Mouse (Mus musculus): ENCODE results near the gene Ccr7. TPM values are rescaled to one million over a fixed set of nuclear protein-coding genes. Genes with fewer than 3 reads are reported as not detected.

Gene Ccr7
- total and polyA plus RNA-seq, 3 experiments, result 0.04 to 0.06 TPM; not detected in 1

DNA sequence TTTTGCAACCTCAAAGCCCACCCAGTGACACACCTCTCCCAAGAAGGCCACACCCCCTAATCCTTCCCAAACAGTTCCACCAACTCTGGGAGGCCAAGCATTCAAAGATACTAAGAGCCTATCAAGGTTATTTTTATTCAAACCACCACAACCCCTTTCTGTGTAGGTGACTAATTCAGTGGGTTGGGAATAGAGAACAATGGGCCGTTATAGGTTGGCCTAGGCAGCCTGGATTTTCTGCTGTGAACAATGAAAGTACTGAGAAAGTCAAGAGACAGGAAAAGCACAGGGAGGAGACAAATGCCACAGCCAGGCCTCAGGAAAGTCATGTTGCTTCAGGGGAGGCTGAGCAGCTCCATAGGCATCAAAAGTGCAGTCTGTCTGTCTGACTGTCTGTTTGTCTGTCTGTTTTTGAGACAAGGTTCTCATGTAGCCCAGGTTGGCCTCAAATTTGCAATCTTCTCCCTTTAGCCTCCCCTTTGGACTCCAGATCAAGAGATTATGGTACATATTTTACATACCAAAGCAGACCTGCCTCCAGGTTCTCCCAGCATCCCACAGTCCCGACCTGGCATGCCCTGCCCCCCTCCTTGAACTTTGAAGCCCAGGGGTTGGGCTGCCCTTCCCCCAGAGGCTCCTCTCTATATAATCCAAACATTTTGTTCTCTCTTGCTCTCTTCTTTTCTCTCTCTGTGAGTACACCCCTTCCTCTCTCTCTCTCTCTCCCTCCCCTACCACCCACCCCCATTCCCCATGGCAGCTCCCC, 59.8 kb downstream of the Ccr7 start:
- TF ChIP-seq CHD1 (IDR thresholded peaks at IDR 0.05; ENCODE audit: low read depth, low read length) (no peak), SIN3A (IDR thresholded peaks at IDR 0.05; ENCODE audit: low read length) (no peak), ZMIZ1 (IDR thresholded peaks at IDR 0.05; ENCODE audit: low read depth, low read length) (no peak), POLR2AphosphoS5 (IDR thresholded peaks at IDR 0.05; ENCODE audit: borderline replicate concordance, low read depth, low read length) (no peak), MYB (IDR thresholded peaks at IDR 0.05; ENCODE audit: low read depth, low read length) (no peak), MAX (IDR thresholded peaks at IDR 0.05; ENCODE audit: low read length) (no peak), ELF1 (IDR thresholded peaks at IDR 0.05; ENCODE audit: low read depth, low read length) (no peak), TCF12 (IDR thresholded peaks at IDR 0.05; ENCODE audit: low read depth, low read length) (no peak), ZNF384 (IDR thresholded peaks at IDR 0.05; ENCODE audit: low read depth, low read length) (no peak), UBTF (IDR thresholded peaks at IDR 0.05; ENCODE audit: borderline replicate concordance, insufficient read depth, low read depth, low read length) (no peak), RAD21 (IDR thresholded peaks at IDR 0.05; ENCODE audit: low read depth, low read length) (no peak), BHLHE40 (IDR thresholded peaks at IDR 0.05; ENCODE audit: borderline replicate concordance, low read depth, low read length) (no peak), SMC3 (IDR thresholded peaks at IDR 0.05; ENCODE audit: low read depth, low read length) (no peak), E2F4 (IDR thresholded peaks at IDR 0.05; ENCODE audit: borderline replicate concordance, low read depth, low read length) (no peak), TAL1 (IDR thresholded peaks at IDR 0.05; ENCODE audit: low read length) (no peak), MYC (IDR thresholded peaks at IDR 0.05; ENCODE audit: low read depth, low read length) (no peak), EP300 (IDR thresholded peaks at IDR 0.05; ENCODE audit: low read depth in 1 of 2, low read length in 2 of 2) (no peak)
- no peaks in the 10 kb centered on the region for H3K27me3 ChIP-seq (ENCODE audit: control insufficient read depth in 1 of 2, insufficient read depth in 2 of 2, low read length in 2 of 2)
- H3K27ac ChIP-seq (ENCODE audit: control insufficient read depth, low read depth, low read length), result no peak overlapping the region
- peaks cover 0 to 12% of the 10 kb centered on the region in 2 experiments; a peak in 2 of 4 replicates for H3K36me3 ChIP-seq (ENCODE audit: control insufficient read depth in 1 of 2, insufficient read depth in 2 of 2, low read length in 2 of 2)
- no peak overlapping the region for H3K9ac ChIP-seq (ENCODE audit: control insufficient read depth, low read depth, low read length, poor library complexity, severe bottlenecking)
- H3K9me3 ChIP-seq (replicated peaks; ENCODE audit: insufficient read depth, low read length), result no peaks in the 10 kb centered on the region
- H3K4me3 ChIP-seq (ENCODE audit: control insufficient read depth in 1 of 2, insufficient read depth in 1 of 2, low read depth in 2 of 2, low read length in 2 of 2), result no peak overlapping the region
- DNase-seq (ENCODE audit: low read depth, low spot score), result no peak
- peaks cover 5 to 31% of the 10 kb centered on the region in 2 experiments for H3K4me1 ChIP-seq (ENCODE audit: control insufficient read depth in 1 of 2, insufficient read depth in 2 of 2, low read length in 2 of 2)
- no peaks in the 10 kb centered on the region for H3K79me2 ChIP-seq (ENCODE audit: control insufficient read depth, insufficient read depth, low read length, poor library complexity)

Other genes starting within 250 kb of the Ccr7 start
- 83.4 and 104 TPM in 2 replicates for gene Cdc6, start 247.3 kb downstream of the Ccr7 start, total RNA-seq (2012; rRNA removed)
- gene Cdc6, start 247.3 kb downstream of the Ccr7 start, polyA plus RNA-seq (2012; ENCODE audit: insufficient read depth in 1 of 2, insufficient read length in 2 of 2, low read depth in 1 of 2, low replicate concordance in 2 of 2, missing spikeins in 1 of 2), result 10 to 100 TPM; 56.9 to 69.4 TPM
- gene Rara, start 227.3 kb downstream of the Ccr7 start, total RNA-seq (2012; rRNA removed), result 9.8 and 12.1 TPM in 2 replicates
- 10 to 100 TPM in 1 of 2 experiments, not detected in 1; 13.7 TPM for gene Rara, start 227.3 kb downstream of the Ccr7 start, polyA plus RNA-seq (2012; ENCODE audit: insufficient read depth in 1 of 2, insufficient read length in 2 of 2, low read depth in 1 of 2, low replicate concordance in 2 of 2, missing spikeins in 1 of 2)
- gene Gjd3, start 172.1 kb downstream of the Ccr7 start, total RNA-seq (2012; rRNA removed), result not detected in 2 replicates
- gene Gjd3, start 172.1 kb downstream of the Ccr7 start, polyA plus RNA-seq (2012; ENCODE audit: insufficient read depth in 1 of 2, insufficient read length in 2 of 2, low read depth in 1 of 2, low replicate concordance in 2 of 2, missing spikeins in 1 of 2), result not detected
- 443 and 477 TPM in 2 replicates for gene Top2a, start 130.9 kb downstream of the Ccr7 start, total RNA-seq (2012; rRNA removed)
- gene Top2a, start 130.9 kb downstream of the Ccr7 start, polyA plus RNA-seq (2012; ENCODE audit: insufficient read depth in 1 of 2, insufficient read length in 2 of 2, low read depth in 1 of 2, low replicate concordance in 2 of 2, missing spikeins in 1 of 2), result 100 to 1,000 TPM; 395 to 643 TPM
- 89.8 and 94.4 TPM in 2 replicates for gene Igfbp4, start 113.8 kb downstream of the Ccr7 start, total RNA-seq (2012; rRNA removed)
- gene Igfbp4, start 113.8 kb downstream of the Ccr7 start, polyA plus RNA-seq (2012; ENCODE audit: insufficient read depth in 1 of 2, insufficient read length in 2 of 2, low read depth in 1 of 2, low replicate concordance in 2 of 2, missing spikeins in 1 of 2), result 100 to 1,000 TPM in 1 of 2 experiments, not detected in 1; 221 TPM
- not detected in 2 replicates for gene Tns4, start 65.8 kb downstream of the Ccr7 start, total RNA-seq (2012; rRNA removed)
- under 1 TPM in 1 of 2 experiments, not detected in 1; 0.03 TPM for gene Tns4, start 65.8 kb downstream of the Ccr7 start, polyA plus RNA-seq (2012; ENCODE audit: insufficient read depth in 1 of 2, insufficient read length in 2 of 2, low read depth in 1 of 2, low replicate concordance in 2 of 2, missing spikeins in 1 of 2)
- gene Smarce1, start 75.9 kb upstream of the Ccr7 start, total RNA-seq (2012; rRNA removed), result 243 and 265 TPM in 2 replicates
- gene Smarce1, start 75.9 kb upstream of the Ccr7 start, polyA plus RNA-seq (2012; ENCODE audit: insufficient read depth in 1 of 2, insufficient read length in 2 of 2, low read depth in 1 of 2, low replicate concordance in 2 of 2, missing spikeins in 1 of 2), result 100 to 1,000 TPM in 1 of 2 experiments, not detected in 1; 277 TPM
- gene Krt222, start 89.0 kb upstream of the Ccr7 start, total RNA-seq (2012; rRNA removed), result not detected in 2 replicates
- under 1 TPM in 1 of 2 experiments, not detected in 1; 0.07 TPM for gene Krt222, start 89.0 kb upstream of the Ccr7 start, polyA plus RNA-seq (2012; ENCODE audit: insufficient read depth in 1 of 2, insufficient read length in 2 of 2, low read depth in 1 of 2, low replicate concordance in 2 of 2, missing spikeins in 1 of 2)
- not detected in 2 replicates for gene Krt24, start 130.2 kb upstream of the Ccr7 start, total RNA-seq (2012; rRNA removed)
- gene Krt24, start 130.2 kb upstream of the Ccr7 start, polyA plus RNA-seq (2012; ENCODE audit: insufficient read depth in 1 of 2, insufficient read length in 2 of 2, low read depth in 1 of 2, low replicate concordance in 2 of 2, missing spikeins in 1 of 2), result not detected
- not detected in 2 replicates for gene Krt25, start 167.9 kb upstream of the Ccr7 start, total RNA-seq (2012; rRNA removed)
- gene Krt25, start 167.9 kb upstream of the Ccr7 start, polyA plus RNA-seq (2012; ENCODE audit: insufficient read depth in 1 of 2, insufficient read length in 2 of 2, low read depth in 1 of 2, low replicate concordance in 2 of 2, missing spikeins in 1 of 2), result not detected
- not detected in 2 replicates for gene Krt26, start 182.9 kb upstream of the Ccr7 start, total RNA-seq (2012; rRNA removed)
- gene Krt26, start 182.9 kb upstream of the Ccr7 start, polyA plus RNA-seq (2012; ENCODE audit: insufficient read depth in 1 of 2, insufficient read length in 2 of 2, low read depth in 1 of 2, low replicate concordance in 2 of 2, missing spikeins in 1 of 2), result not detected
- not detected in 2 replicates for gene Krt27, start 196.0 kb upstream of the Ccr7 start, total RNA-seq (2012; rRNA removed)
- not detected for gene Krt27, start 196.0 kb upstream of the Ccr7 start, polyA plus RNA-seq (2012; ENCODE audit: insufficient read depth in 1 of 2, insufficient read length in 2 of 2, low read depth in 1 of 2, low replicate concordance in 2 of 2, missing spikeins in 1 of 2)
- not detected in 2 replicates for gene Krt28, start 219.8 kb upstream of the Ccr7 start, total RNA-seq (2012; rRNA removed)
- not detected for gene Krt28, start 219.8 kb upstream of the Ccr7 start, polyA plus RNA-seq (2012; ENCODE audit: insufficient read depth in 1 of 2, insufficient read length in 2 of 2, low read depth in 1 of 2, low replicate concordance in 2 of 2, missing spikeins in 1 of 2)
- not detected in 2 replicates for gene Krt10, start 234.3 kb upstream of the Ccr7 start, total RNA-seq (2012; rRNA removed)
- not detected for gene Krt10, start 234.3 kb upstream of the Ccr7 start, polyA plus RNA-seq (2012; ENCODE audit: insufficient read depth in 1 of 2, insufficient read length in 2 of 2, low read depth in 1 of 2, low replicate concordance in 2 of 2, missing spikeins in 1 of 2)

Measured in MEL (cell line).